Mouse (Mus musculus): ENCODE measurements around the gene Upk3bl. TPM values are rescaled to one million over a fixed set of nuclear protein-coding genes. Genes with fewer than 3 reads are reported as not detected.

The Upk3bl gene
- not detected in 2 replicates for polyA plus RNA-seq (2012)

GRCm38 (mm10) chr5:136054301-136055077 is at the start of gene Upk3bl:
TSS of gene Upk3bl (plus strand) at chr5:136054492.
- Histone ChIP-seq H3K9me3 (ENCODE audit: control insufficient read depth, low read length) (no peaks in the 10 kb centered on the region), H3K27me3 (ENCODE audit: control insufficient read depth) (peaks cover 15% of the 10 kb centered on the region), H3K36me3 (ENCODE audit: control insufficient read depth) (no peaks in the 10 kb centered on the region), H3K4me3 (replicated peaks) (no peak within 1 kb of the TSS), H3K4me1 (ENCODE audit: control insufficient read depth) (no peaks in the 10 kb centered on the region)
- TF ChIP-seq GATA1 (IDR thresholded peaks at IDR 0.05; ENCODE audit: low read length) (no peak), TAL1 (IDR thresholded peaks at IDR 0.05; ENCODE audit: low read length) (no peak)

GRCm38 (mm10) chr5:136004537-136004936 is 49.8 kb upstream of the Upk3bl start:
- Histone ChIP-seq H3K4me1 (ENCODE audit: control insufficient read depth) (no peaks in the 10 kb centered on the region), H3K4me3 (replicated peaks) (no peak overlapping the region), H3K27me3 (ENCODE audit: control insufficient read depth) (no peaks in the 10 kb centered on the region), H3K36me3 (ENCODE audit: control insufficient read depth) (peaks cover 6% of the 10 kb centered on the region), H3K9me3 (ENCODE audit: control insufficient read depth, low read length) (no peaks in the 10 kb centered on the region)
- TF ChIP-seq TAL1 (IDR thresholded peaks at IDR 0.05; ENCODE audit: low read length) = no peak
- no peak for TF ChIP-seq GATA1 (IDR thresholded peaks at IDR 0.05; ENCODE audit: low read length)

GRCm38 (mm10) chr5:136007745-136008144 is 46.5 kb upstream of the Upk3bl start:
- Histone ChIP-seq H3K4me1 (ENCODE audit: control insufficient read depth) (no peaks in the 10 kb centered on the region), H3K9me3 (ENCODE audit: control insufficient read depth, low read length) (no peaks in the 10 kb centered on the region), H3K36me3 (ENCODE audit: control insufficient read depth) (peaks cover 18% of the 10 kb centered on the region), H3K4me3 (replicated peaks) (no peak overlapping the region), H3K27me3 (ENCODE audit: control insufficient read depth) (no peaks in the 10 kb centered on the region)
- TF ChIP-seq GATA1 (IDR thresholded peaks at IDR 0.05; ENCODE audit: low read length) (no peak), TAL1 (IDR thresholded peaks at IDR 0.05; ENCODE audit: low read length) (no peak)

- TF ChIP-seq GATA1 (IDR thresholded peaks at IDR 0.05; ENCODE audit: low read length) = no peak
- TF ChIP-seq TAL1 (IDR thresholded peaks at IDR 0.05; ENCODE audit: low read length) = no peak
- H3K4me3 ChIP-seq (replicated peaks) = no peak overlapping the region
- H3K27me3 ChIP-seq (ENCODE audit: control insufficient read depth) = no peaks in the 10 kb centered on the region
- H3K36me3 ChIP-seq (ENCODE audit: control insufficient read depth) = peaks cover 17% of the 10 kb centered on the region
- H3K9me3 ChIP-seq (ENCODE audit: control insufficient read depth, low read length) = no peaks in the 10 kb centered on the region
- H3K4me1 ChIP-seq (ENCODE audit: control insufficient read depth) = peaks cover 2% of the 10 kb centered on the region
Measured at GRCm38 (mm10) chr5:136014877-136015276, 39.4 kb upstream of the Upk3bl start.

- TF ChIP-seq GATA1 (IDR thresholded peaks at IDR 0.05; ENCODE audit: low read length) (no peak), TAL1 (IDR thresholded peaks at IDR 0.05; ENCODE audit: low read length) (no peak)
- Histone ChIP-seq H3K9me3 (ENCODE audit: control insufficient read depth, low read length) (no peaks in the 10 kb centered on the region), H3K27me3 (ENCODE audit: control insufficient read depth) (no peaks in the 10 kb centered on the region), H3K36me3 (ENCODE audit: control insufficient read depth) (peaks cover 15% of the 10 kb centered on the region), H3K4me1 (ENCODE audit: control insufficient read depth) (peaks cover 5% of the 10 kb centered on the region), H3K4me3 (replicated peaks) (no peak overlapping the region)
Measured at GRCm38 (mm10) chr5:136015586-136015985, 38.7 kb upstream of the Upk3bl start.

- H3K27me3 ChIP-seq (ENCODE audit: control insufficient read depth) = no peaks in the 10 kb centered on the region
- H3K36me3 ChIP-seq (ENCODE audit: control insufficient read depth) = peaks cover 15% of the 10 kb centered on the region
- H3K4me3 ChIP-seq (replicated peaks) = no peak overlapping the region
- H3K9me3 ChIP-seq (ENCODE audit: control insufficient read depth, low read length) = no peaks in the 10 kb centered on the region
- TF ChIP-seq TAL1 (IDR thresholded peaks at IDR 0.05; ENCODE audit: low read length) (no peak), GATA1 (IDR thresholded peaks at IDR 0.05; ENCODE audit: low read length) (no peak)
- H3K4me1 ChIP-seq (ENCODE audit: control insufficient read depth) = peaks cover 5% of the 10 kb centered on the region
Measured at GRCm38 (mm10) chr5:136016014-136016876, 38.0 kb upstream of the Upk3bl start.

GRCm38 (mm10) chr5:136017262-136017661 is 37.0 kb upstream of the Upk3bl start:
- Histone ChIP-seq H3K4me1 (ENCODE audit: control insufficient read depth) (peaks cover 5% of the 10 kb centered on the region), H3K27me3 (ENCODE audit: control insufficient read depth) (no peaks in the 10 kb centered on the region), H3K36me3 (ENCODE audit: control insufficient read depth) (peaks cover 6% of the 10 kb centered on the region), H3K9me3 (ENCODE audit: control insufficient read depth, low read length) (no peaks in the 10 kb centered on the region), H3K4me3 (replicated peaks) (no peak overlapping the region)
- no peak for TF ChIP-seq TAL1 (IDR thresholded peaks at IDR 0.05; ENCODE audit: low read length)
- no peak for TF ChIP-seq GATA1 (IDR thresholded peaks at IDR 0.05; ENCODE audit: low read length)

GRCm38 (mm10) chr5:136018726-136019125 is 35.6 kb upstream of the Upk3bl start:
- no peak overlapping the region for H3K4me3 ChIP-seq (replicated peaks)
- H3K36me3 ChIP-seq (ENCODE audit: control insufficient read depth) = peaks cover 3% of the 10 kb centered on the region; the same call in 1 of the 2 replicates
- TF ChIP-seq GATA1 (IDR thresholded peaks at IDR 0.05; ENCODE audit: low read length) = no peak
- no peak for TF ChIP-seq TAL1 (IDR thresholded peaks at IDR 0.05; ENCODE audit: low read length)

GRCm38 (mm10) chr5:136019907-136020306 is 34.4 kb upstream of the Upk3bl start:
- peaks cover 3% of the 10 kb centered on the region; the same call in 1 of the 2 replicates for H3K36me3 ChIP-seq (ENCODE audit: control insufficient read depth)
- TF ChIP-seq GATA1 (IDR thresholded peaks at IDR 0.05; ENCODE audit: low read length) (no peak), TAL1 (IDR thresholded peaks at IDR 0.05; ENCODE audit: low read length) (no peak)
- H3K4me3 ChIP-seq (replicated peaks) = no peak overlapping the region
- H3K9me3 ChIP-seq (ENCODE audit: control insufficient read depth, low read length) = no peaks in the 10 kb centered on the region
- no peaks in the 10 kb centered on the region for H3K27me3 ChIP-seq (ENCODE audit: control insufficient read depth)
- peaks cover 5% of the 10 kb centered on the region for H3K4me1 ChIP-seq (ENCODE audit: control insufficient read depth)

More at GRCm38 (mm10) chr5:136018726-136019125, 35.6 kb upstream of the Upk3bl start:
- Histone ChIP-seq H3K27me3 (ENCODE audit: control insufficient read depth) (no peaks in the 10 kb centered on the region), H3K4me1 (ENCODE audit: control insufficient read depth) (peaks cover 5% of the 10 kb centered on the region), H3K9me3 (ENCODE audit: control insufficient read depth, low read length) (no peaks in the 10 kb centered on the region)
